Mouse (Mus musculus) intestine, postnatal 0 days (tissue): ENCODE data around the gene Ccdc130. TPM values are rescaled to one million over a fixed set of nuclear protein-coding genes. Genes with fewer than 3 reads are reported as not detected.

Experiments used
- ATAC-seq: fragments of 200-750 bp; cut with Nextera tagmentation; 2 replicates; pipeline ENCODE4 v1.8.0; 2017; ENCODE audit warnings: mild to moderate bottlenecking, moderate TSS enrichment, moderate library complexity
- H3K27ac ChIP-seq: fragments of 300-500 bp; sonication (generic); 2 replicates; pipeline ENCODE4 v1.5.1; 2014; ENCODE audit warnings: mild to moderate bottlenecking, low read depth, low read length, moderate library complexity
- H3K27me3 ChIP-seq: fragments of 300-500 bp; sonication (generic); replicated peaks from 2 replicates; pipeline ENCODE4 v1.6.1; 2014; ENCODE audit warnings: low read length, mixed read lengths; ENCODE audit not compliant: control insufficient read depth, insufficient read depth
- H3K36me3 ChIP-seq: fragments of 300-500 bp; sonication (generic); 2 replicates; pipeline ENCODE4 v1.6.1; 2014; ENCODE audit warnings: mild to moderate bottlenecking, moderate library complexity; ENCODE audit not compliant: control insufficient read depth, insufficient read depth
- H3K4me1 ChIP-seq: fragments of 300-500 bp; sonication (generic); replicated peaks from 2 replicates; pipeline ENCODE4 v1.6.1; 2014; ENCODE audit warnings: antibody characterized with exemption, low read length, mixed read lengths; ENCODE audit not compliant: control insufficient read depth, insufficient read depth
- H3K4me2 ChIP-seq: fragments of 300-500 bp; sonication (generic); replicated peaks from 2 replicates; pipeline ENCODE4 v1.6.1; 2014; ENCODE audit warnings: low read depth, mild to moderate bottlenecking, moderate library complexity
- H3K4me3 ChIP-seq: fragments of 300-500 bp; sonication (generic); 2 replicates; pipeline ENCODE4 v1.5.1; 2014; ENCODE audit warnings: low read depth, low read length
- H3K9ac ChIP-seq: fragments of 300-500 bp; sonication (generic); 2 replicates; pipeline ENCODE4 v1.6.1; 2014; ENCODE audit warnings: mild to moderate bottlenecking, low read depth, low read length
- H3K9me3 ChIP-seq: fragments of 300-500 bp; sonication (generic); 2 replicates; pipeline ENCODE4 v1.6.1; 2016; ENCODE audit warnings: mixed run types; ENCODE audit not compliant: control insufficient read depth
- CTCF ChIP-seq: sonication (generic); IDR thresholded peaks from 2 replicates; pipeline ENCODE4 v1.5.1; 2016; ENCODE audit warnings: low read depth, mild to moderate bottlenecking, control low read depth, antibody characterized with exemption, moderate library complexity
- WGBS: fragments of 180-500 bp; shearing (Covaris S2); extraction: QIAGEN DNeasy Blood & Tissue Kit; methylation state at CpG from one replicate; pipeline ENCODE4 v1.1.7; 2014; 5-methylcytosine and 5-hydroxymethylcytosine counted together
- polyA plus RNA-seq: library from polyadenylated mRNA; unstranded; fragments of >200 nt; fragmentation: Nextera tagmentation; extraction: Ambion mirVana; gene quantifications from 2 replicates; pipeline ENCODE4 v1.2.1, GENCODE M21; 2015

The Ccdc130 gene
- 12.8 and 12.9 TPM in 2 replicates for polyA plus RNA-seq

DNA sequence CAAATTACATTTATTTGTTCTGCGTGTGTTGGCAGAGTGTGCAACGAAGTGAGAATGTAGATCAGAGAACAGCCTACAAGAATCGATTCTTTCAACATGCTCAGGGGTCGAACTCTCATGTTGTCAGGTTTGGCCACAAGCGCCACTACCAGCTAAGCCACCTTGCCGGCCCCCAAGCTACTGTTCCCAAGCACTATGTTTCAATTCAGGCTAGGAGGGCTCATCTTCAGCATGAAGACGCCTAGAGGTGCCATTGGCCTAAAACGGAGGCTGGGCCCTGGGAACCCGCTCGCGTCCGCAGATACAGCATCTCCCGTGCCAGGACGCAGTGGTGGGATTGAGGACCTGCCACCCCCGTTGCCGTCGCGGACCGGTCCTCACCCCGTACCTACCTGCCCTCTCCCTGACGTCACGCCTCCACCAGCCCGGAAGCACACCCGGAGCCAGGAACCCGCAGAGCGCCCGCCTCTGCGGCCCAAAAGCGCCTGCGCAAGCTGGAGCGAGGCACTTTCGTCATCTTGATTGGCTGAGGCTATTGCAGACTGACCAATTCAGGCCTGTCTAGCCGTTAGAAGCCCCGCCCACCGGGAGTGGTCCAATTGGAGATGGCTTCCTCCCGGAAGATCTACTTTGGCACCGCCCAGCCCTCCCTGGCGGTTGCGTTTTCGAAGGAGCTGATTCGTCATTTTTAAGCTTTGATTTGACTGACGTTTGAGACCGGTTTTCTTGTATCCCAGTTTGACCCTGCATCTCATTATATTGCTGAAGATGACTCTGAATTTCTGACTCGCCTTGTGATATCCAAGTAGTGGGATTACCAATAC is at the start of gene Ccdc130:
Gene Ccdc130, minus strand, starts transcription at position 431 of the 824 bp plus-strand sequence.
- peak; percentile 100 for ATAC-seq
- Histone ChIP-seq H3K4me3 (peak within 1 kb of the TSS; percentile 58), H3K36me3 (peaks cover 25% of the 10 kb centered on the region), H3K9me3 (no peaks in the 10 kb centered on the region), H3K27ac (no peak within 1 kb of the TSS), H3K4me1 (no peaks in the 10 kb centered on the region; the same call in 1 of the 2 replicates), H3K4me2 (peak within 1 kb of the TSS; percentile 68), H3K9ac (peak within 1 kb of the TSS; percentile 50), H3K27me3 (no peaks in the 10 kb centered on the region)
- TF ChIP-seq CTCF = no peak; the same call in 1 of the 2 replicates
- WGBS = under 1% methylated on average over 44 of the region's 44 CpGs

DNA sequence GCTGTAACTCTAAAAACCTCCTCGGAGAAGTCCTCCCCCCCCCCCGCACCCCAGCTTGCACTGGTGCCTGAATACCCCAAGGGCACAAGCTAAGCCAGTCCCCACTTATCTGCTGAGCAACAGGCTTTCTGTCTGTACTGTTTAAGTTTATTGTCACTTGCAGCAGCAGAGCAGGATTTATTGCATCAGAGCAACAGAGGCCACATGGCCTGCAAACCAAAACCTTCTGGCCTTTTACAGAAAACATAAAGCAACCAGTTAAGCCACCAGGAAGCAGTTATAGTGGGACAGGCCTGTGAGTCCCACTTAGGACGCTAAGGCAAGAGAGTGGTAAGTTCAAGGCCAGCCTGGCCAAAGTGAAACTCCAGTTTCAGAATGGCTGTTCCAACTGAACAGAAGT is 38.2 kb upstream of the Ccdc130 start:
- TF ChIP-seq CTCF = no peak
- Histone ChIP-seq H3K4me2 (no peak overlapping the region), H3K36me3 (no peaks in the 10 kb centered on the region), H3K27ac (no peak overlapping the region), H3K9me3 (no peaks in the 10 kb centered on the region), H3K27me3 (no peaks in the 10 kb centered on the region), H3K4me3 (no peak overlapping the region), H3K9ac (no peak overlapping the region), H3K4me1 (no peaks in the 10 kb centered on the region)
- 20% methylated on average over 3 of the region's 3 CpGs for WGBS
- no peak for ATAC-seq

GRCm38 (mm10) chr8:84303951-84304350 is 33.8 kb upstream of the Ccdc130 start:
- ATAC-seq = no peak
- Histone ChIP-seq H3K9me3 (no peaks in the 10 kb centered on the region), H3K27ac (no peak overlapping the region), H3K4me2 (no peak overlapping the region), H3K4me3 (no peak overlapping the region), H3K36me3 (no peaks in the 10 kb centered on the region), H3K9ac (no peak overlapping the region), H3K4me1 (no peaks in the 10 kb centered on the region), H3K27me3 (no peaks in the 10 kb centered on the region)
- 64% methylated on average over 2 of the region's 2 CpGs for WGBS
- no peak for TF ChIP-seq CTCF

DNA sequence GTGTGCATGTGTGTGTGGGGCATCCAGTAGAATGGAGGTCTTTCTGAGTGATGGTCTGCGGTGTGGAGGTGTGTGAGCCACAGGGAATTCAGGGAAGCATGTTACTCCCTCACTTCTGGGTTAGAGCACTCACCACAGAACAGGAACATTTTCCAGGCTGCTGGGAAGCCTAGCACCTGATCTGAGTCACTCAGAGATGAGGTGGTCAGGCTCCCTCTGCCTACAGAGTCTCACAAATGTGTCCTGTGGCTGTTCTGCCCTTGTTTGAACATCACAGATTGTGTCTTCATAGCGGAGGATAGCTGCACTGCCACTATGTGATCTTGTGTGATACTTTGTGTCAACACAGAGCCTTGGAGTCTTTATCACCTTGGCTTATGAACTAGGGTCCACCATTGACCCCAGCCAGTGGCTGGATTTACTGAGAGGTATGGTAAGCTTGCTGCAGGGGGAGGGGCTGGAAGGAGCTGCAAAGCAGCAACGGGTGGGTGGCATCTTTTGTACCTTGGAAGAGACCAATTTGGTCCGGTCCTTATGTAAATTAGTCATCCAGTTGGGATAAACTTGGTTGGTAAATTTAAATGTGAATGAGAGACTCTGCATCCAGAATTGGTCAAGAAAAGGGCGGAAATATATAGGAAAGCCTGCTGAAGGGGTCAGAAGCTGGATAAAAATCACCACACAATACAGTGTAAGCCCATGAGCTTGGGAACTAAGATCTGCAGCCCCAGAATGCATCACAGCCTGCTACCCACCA is 27.0 kb upstream of the Ccdc130 start:
- Histone ChIP-seq H3K4me1 (no peaks in the 10 kb centered on the region), H3K36me3 (no peaks in the 10 kb centered on the region), H3K9me3 (no peaks in the 10 kb centered on the region), H3K27ac (no peak overlapping the region), H3K9ac (no peak overlapping the region), H3K27me3 (no peaks in the 10 kb centered on the region), H3K4me3 (no peak overlapping the region), H3K4me2 (no peak overlapping the region)
- 71% methylated on average over 5 of the region's 5 CpGs for WGBS
- ATAC-seq = no peak
- no peak for TF ChIP-seq CTCF

- peak; percentile 77 for TF ChIP-seq CTCF
- ATAC-seq = no peak
- Histone ChIP-seq H3K4me2 (no peak overlapping the region), H3K4me1 (no peaks in the 10 kb centered on the region), H3K36me3 (no peaks in the 10 kb centered on the region), H3K27ac (no peak overlapping the region), H3K4me3 (no peak overlapping the region), H3K27me3 (no peaks in the 10 kb centered on the region), H3K9me3 (no peaks in the 10 kb centered on the region), H3K9ac (no peak overlapping the region)
- 24% methylated on average over 8 of the region's 8 CpGs for WGBS
Measured at GRCm38 (mm10) chr8:84291688-84292087, 21.5 kb upstream of the Ccdc130 start.

DNA sequence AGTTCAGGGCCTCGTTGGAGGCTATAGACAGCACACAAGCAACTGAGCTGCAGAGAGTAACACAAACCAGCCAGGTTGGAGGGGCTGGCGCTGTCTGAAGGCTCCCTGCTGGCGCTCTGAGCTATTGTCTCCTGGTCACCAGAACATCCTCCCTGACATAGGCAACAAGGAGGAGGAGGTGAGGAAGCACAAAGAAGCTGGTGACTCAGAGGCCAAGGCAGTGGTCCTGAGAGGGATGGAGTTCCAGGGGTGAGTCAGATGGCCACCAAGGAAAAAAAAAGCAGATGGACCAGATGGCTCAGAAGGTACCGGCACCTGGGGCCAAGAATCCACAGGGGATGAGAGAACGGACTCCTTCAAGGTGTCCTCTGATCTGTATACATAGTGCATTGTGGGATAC is 20.9 kb upstream of the Ccdc130 start:
- Histone ChIP-seq H3K9me3 (no peaks in the 10 kb centered on the region), H3K9ac (no peak overlapping the region), H3K4me2 (no peak overlapping the region), H3K36me3 (no peaks in the 10 kb centered on the region), H3K27ac (no peak overlapping the region), H3K27me3 (no peaks in the 10 kb centered on the region), H3K4me1 (no peaks in the 10 kb centered on the region), H3K4me3 (no peak overlapping the region)
- no peak for TF ChIP-seq CTCF
- WGBS = 76% methylated on average over 5 of the region's 5 CpGs
- ATAC-seq = no peak
